Mouse (Mus musculus) erythroblast, embryonic 14.5 days (primary cell): ENCODE data around the gene F10.

Experiments
- GATA1 ChIP-seq: IDR thresholded peaks from 2 replicates; pipeline ENCODE4 v1.6.1; 2012; ENCODE audit warnings: low read length, inconsistent platforms, mixed read lengths
- TAL1 ChIP-seq: IDR thresholded peaks from 3 replicates; pipeline ENCODE4 v1.6.1; 2012; ENCODE audit warnings: low read length, inconsistent platforms, mixed read lengths

- TF ChIP-seq GATA1 (no peak), TAL1 (no peak)
Observed at GRCm38 (mm10) chr8:13037015-13037414, at the start of gene F10.
